Mouse (Mus musculus) right cerebral cortex, postnatal 36 days (tissue): ENCODE data around the gene Ak1.

Experiments used
- DNase-seq, 2 experiments: peaks; one replicate each; pipeline ENCODE4 v3.0.0; 2022; ENCODE audit warnings: low spot score in 2 of 2, mixed read lengths in 1 of 2

The Ak1 gene

DNA sequence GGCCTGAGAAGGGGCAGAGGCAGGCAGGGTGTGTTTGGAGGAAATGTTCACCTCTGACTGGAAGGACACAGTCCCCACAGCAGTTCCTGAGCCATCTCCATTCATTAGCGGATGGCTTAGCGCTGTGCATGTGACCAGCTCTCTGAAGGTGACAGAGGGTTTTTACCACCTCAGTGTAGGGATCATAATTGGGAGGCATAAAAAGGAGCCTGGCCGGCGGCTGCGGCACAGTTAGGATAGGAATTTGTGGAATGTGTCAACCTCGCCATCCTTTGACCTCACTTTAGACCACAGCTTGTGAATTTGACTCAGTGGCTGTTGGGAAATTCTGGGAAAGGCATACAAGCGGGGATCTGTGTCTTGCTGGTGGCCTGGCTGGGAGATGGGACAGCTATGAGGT, 32.2 kb downstream of the Ak1 start:
- no peak for DNase-seq

DNA sequence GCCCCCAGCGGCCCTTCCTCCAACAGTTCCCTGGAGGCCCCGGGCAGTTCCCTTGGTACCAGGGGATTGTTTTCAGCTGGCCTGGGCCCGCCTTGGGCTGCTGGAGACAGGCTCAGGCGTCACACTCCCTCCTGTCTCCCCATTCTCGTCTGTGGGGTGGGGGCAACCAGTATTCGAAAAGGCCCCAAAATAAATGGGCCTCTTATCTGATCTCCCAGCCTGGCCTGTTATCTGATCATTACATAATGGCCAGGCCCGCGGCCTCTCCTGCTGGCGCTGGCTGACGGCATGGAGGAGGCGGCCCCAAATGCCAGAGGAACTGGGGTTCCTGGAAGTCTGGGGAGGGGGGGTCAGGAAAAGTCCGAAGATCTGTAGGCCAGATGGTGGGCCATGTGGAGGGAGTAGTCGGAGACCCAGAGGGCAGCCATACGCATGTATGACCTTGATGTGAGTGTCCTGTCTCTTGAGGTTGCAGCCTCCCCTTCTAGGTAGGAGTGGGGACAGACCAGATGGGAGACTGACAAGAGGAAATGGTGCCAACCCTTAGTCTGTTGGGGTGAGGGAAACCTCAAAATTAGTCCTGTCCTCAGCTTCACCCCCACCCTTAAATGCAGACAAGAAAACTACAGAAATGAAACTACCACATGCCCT, 33.3 kb downstream of the Ak1 start:
- DNase-seq: no peak

DNA sequence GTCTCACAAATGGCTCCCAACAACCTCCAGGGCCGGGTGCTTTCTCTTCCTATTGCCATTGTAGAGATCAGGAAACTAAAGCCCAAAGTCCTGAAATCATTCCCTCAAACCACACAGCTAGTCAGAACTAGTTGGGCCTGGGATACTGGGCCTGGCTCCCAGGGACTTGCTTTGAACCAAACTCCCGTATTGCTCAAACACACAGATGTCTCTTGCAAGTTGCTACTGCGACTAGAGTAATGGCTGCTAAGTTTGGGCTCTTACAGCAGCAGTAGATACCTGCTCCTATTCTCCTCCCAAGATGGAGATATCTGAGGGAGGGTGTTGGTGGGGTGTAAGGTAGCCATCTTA, 33.8 kb downstream of the Ak1 start:
- DNase-seq: no peak

DNA sequence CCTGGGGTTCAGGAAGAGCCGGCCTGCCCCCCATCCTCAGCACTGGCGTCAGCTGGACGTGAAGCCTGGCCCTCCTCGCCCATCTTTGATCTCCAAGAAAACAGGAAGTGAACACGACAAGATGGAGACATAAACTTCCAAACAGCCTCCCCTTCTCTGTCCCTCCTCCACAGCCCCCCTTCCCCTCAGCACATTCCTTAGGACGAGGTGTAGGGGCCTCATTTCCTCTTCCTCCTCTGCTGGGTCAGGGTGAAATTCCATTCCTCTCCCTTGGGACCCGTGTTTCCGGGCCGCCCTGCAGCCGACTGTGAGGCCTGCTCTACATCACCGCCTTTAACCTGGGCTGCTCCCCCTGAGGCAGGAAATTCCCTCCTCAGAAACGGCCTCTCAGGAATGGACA, 34.3 kb downstream of the Ak1 start:
- no peak for DNase-seq

DNA sequence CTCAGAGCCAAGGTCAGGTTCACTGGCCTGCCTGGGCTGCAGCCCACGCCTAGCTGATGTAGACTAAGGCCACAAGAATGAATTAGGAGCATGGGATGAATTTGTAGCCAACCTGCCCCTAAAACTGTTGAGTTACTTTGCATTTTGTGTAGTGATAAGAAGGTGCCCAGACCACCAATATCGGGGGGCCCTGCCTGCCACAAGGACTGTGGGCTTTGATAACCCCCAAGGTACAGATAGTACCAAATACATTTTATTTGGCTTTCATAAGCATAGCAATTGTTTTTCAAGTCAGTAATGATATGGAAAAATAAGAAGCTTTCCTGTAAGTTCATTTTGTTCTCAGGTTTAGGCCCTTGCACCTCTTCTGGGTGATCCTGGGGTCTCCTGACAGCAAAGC, 37.3 kb downstream of the Ak1 start:
- no peak for DNase-seq

DNA sequence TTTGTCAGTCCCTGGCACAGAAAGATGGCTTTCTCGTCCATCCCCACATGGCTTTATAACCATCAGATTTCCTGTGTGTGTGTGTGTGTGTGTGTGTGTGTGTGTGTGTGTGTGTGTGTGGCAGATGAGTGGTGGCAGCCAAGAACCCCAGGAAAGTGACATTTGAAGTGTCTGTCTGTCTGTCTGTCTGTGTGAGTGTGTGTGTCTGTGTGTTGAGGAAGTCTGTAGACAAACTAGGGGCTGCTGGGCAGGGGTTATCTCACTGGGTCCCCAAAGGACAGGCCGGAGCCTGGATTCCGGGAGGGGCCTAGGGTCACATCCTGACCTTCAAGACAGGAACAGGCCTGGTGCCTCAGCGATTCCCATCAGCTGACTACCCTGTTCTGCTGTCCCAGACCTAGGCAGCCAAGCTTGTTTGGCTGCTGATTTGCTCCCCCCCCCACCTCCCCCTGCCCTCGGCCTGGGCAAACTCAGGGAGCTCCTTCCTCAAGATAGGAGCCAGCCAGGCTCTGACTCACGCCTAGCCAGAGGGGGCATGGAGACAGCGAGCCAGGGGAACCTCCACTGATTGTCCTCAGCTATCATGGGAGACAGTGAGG, 40.0 kb downstream of the Ak1 start:
- DNase-seq: no peak

DNA sequence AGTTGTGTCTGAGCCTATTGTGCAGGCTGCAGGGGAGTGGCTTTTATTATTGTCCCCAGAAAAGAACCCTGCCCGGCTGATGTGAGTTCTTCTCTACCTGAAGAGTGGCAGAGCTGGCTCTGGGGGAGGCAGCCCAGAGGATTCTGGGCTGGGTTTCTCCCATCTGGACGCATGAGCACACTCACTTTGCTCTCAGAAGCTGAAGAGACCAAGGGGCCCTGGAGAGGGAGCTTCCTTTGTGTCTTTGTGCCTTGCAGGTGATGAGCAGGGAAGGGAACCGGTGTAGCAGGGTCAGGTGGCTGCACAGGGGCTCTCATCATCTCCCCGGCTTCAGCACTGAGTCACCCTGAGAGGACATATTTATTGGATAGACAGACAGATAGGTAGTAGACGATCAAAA, 40.7 kb downstream of the Ak1 start:
- no peak for DNase-seq

DNA sequence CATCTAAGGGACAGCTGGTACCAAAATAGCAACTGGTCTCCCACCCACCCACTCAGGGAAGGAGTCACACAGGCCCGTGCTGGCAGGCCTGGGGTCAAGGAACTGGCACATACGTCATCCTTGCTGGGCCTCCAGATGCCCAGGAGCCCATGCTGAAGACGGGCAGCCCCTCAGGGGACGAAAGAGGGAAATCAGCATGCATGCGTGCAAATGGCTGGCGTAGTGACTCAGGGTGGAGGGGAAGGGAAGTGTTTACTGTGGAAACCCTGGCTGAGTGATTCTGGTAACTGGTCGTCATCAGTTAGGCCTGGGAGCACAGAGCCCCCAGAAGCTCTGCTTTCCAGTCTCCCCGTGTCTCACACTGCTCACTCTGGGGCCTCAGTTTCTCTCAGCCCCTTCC, 43.8 kb downstream of the Ak1 start:
- DNase-seq: no peak

DNA sequence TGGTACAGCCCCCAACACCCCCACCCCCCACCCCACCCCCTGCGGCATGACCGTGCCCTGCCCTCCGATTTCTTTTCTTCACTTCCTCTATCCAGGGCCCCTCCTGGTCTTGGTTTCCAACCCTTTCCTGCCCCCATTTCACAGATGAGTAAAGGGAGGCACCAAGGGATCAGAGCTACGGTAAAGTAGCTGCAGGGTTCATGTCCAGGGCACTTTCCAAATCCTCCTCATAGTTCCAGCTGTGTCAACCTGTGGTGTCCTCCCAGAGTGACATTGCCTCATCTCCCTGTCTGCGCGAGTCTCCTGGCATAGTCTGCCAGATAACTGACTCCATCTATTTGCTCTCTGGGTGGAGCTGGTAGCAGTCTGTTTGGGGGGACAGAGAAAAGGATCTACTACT, 44.3 kb downstream of the Ak1 start:
- no peak for DNase-seq

DNA sequence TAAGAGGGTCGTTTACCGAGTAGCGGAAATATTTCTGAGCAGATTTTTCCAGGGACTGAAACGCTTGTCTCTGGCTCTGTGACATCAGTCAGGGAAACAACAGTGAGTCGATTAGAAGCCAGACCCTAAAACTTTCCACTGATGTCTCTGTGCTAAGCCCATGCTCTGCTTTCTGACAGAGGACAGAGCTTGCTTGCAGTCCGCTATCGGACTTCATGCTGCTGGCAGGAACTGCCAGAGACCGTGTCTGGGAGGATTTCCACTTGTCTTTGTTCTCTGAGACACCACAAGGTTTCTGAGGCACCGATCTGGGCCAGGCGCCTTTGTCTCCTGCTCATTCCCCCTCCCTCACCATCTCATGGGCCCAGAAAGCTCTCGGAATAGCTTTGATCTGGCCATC, 46.2 kb downstream of the Ak1 start:
- no peak for DNase-seq

DNA sequence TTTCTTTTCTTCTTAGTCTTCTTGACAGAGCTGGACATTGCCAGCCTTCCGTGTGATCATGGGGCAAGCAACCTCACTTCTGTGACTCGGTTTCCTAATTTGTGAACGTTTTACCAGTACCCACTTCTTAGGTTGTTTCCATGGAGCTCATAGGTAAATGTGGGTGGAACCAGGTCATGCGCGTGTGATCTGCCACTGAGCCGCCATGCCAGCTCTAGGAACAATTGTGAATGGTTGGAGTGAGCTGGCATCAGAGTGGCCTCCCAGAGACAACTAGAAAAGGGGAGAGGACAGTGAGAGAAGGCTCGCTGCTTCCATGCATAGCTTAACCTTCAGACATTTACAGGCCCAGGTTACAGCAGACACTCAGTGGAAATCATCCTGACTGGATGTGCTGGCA, 46.6 kb downstream of the Ak1 start:
- DNase-seq: no peak

DNA sequence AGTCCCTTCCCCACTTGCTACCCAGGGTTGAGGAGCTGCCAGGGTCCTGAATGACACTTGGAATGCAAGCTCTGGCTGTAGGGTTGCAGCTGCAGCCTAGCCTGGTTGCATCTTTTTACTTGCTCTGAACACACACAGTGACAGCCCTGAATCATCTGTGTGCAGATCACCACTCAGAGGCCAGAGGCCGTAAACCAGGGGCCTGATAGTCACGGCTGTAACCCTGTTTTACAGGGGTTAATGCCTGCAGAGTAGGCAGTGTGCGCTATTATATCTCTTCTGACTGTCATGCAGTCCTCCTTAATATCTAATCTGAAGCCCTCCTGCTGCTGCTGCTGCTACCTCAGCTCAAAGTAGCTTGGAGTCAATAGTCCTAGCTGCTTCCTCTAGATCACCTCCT, 48.3 kb downstream of the Ak1 start:
- DNase-seq: no peak

DNA sequence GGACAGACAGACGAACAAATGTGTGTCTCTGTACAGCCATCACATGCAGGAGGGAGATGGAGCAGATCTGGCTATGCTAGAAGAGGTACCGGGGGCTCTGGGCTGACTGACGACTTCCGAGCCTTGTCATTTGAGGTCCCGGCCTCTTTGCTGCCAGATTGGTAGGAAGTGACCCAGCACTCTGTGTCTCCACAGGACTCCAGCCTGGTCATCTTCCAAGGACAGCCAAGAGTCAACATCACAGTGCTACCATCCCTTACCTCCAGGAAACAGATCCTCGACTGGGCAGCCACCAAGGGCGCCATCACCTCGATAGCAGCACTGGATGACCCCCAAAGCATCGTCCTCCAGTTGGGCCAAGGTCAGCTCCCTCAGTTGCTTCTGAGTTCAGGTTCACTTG, 49.6 kb downstream of the Ak1 start:
- no peak for DNase-seq

DNA sequence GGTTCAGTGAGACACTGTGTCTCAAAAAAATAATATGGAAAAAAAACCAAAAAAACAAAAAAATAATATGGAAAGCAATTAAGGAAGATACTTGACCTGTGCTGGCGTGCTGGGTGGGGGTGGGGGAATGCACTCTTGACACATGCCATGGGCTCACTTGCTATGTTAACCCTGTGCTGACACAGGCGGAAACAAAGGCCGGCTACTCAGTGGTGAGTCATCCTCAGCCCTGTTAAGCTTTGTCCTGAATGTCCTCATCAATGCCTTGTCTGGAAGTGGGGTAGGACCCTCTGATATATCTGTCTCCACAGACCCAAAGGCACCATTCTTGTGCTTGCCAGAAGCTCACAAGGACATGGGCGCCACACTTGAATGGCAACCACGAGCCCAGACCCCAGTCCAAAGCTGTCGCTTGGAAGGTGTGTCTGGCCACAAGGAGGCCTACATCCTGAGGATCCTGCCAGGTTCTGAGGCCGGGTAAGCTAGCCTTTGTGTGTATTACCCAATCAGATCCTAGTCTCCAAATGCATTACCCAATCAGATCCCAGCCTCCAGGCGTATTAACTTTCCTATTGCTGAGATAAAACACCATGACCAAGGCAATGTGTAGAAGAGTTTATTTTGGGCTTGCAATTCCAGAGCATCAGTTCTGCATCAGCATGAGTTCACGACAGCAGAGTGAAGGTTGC, 50.5 kb downstream of the Ak1 start:
- no peak for DNase-seq

DNA sequence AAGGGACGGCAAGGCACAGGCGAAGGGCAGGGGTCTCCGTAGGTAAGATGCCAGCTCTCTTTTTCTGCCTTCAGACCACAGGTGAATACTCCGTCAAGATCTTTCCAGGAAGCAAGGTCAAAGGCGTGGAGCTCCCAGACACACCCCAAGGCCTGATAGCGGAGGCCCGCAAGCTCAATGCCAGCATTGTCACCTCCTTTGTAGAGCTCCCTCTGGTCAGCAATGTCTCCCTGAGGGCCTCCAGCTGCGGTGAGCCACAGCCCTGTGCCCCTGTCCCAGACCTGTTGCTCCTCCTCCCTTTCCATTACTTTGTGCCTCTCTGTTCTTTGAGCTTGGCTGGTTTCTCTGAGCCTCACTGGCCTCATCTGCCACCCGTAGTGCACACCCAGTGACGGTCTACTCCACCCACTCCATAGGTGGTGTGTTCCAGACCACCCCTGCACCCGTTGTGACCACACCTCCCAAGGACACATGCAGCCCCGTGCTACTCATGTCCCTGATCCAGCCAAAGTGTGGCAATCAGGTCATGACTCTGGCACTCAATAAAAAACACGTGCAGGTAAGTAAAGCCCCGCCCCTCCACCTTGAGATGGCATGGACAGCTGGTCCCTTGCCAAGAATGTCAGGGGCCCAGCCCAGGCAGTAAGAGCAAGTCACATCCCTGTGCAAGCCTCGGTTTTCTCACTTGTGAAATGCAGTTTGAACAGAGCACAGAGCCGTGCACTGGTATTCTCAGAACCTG, 51.8 kb downstream of the Ak1 start:
- no peak for DNase-seq

DNA sequence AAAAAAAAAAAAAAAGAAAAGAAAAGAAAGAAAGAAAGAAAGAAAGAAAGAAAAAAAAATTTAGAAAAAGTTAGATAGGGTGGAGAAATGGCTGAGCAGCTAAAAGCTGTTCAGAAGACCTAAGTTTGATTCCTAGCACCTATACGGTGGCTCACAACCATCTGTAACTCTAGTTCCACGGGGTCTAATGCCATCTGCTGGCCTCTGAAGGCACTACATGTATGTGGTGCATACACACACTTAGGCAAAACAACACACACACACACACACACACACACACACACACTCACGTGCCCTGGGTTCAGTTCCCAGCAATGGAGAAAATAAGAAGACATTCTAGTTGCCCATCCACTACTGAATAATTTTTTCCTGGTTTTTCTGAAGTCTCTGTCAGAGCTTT, 55.3 kb downstream of the Ak1 start:
- no peak for DNase-seq

DNA sequence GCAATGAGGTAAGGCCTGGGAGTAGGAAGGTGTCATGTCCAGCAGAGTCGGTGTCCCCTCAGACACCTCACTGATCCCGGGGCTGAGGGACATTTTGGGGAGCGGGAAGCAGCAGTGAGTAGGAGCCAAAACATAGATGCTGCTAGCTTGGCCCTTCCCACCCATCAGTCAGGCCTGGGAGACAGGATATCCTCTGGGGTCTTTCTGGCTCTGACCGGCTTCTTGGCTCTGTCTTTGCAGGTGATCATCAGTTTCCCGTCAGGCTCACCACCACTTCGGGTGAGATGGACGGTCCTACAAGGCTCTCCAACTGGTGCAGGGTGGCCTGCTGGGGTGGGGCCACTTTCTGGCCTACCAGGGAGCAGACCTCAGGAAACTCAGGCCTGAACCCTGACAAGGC, 56.1 kb downstream of the Ak1 start:
- no peak for DNase-seq

DNA sequence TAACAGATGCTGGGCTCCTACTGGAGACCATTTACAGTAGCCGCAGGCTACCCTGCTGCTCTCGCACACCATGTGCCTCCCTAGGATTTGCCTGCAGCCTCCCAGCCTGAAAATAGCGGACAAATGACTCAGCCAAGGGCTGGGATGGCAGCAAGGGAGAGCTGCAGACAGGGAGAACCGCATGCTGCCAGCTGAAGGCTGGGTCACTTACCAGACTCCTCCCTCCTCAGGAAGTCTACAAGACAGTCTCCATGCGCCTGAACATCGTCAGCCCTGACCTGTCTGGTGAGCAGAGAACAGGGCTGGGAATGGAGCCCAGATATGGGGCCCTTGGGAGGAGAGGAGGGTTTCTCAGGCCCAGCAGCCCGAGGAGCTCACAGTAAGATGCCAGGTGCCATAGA, 58.5 kb downstream of the Ak1 start:
- peak; percentile 62 to 79 for DNase-seq

DNA sequence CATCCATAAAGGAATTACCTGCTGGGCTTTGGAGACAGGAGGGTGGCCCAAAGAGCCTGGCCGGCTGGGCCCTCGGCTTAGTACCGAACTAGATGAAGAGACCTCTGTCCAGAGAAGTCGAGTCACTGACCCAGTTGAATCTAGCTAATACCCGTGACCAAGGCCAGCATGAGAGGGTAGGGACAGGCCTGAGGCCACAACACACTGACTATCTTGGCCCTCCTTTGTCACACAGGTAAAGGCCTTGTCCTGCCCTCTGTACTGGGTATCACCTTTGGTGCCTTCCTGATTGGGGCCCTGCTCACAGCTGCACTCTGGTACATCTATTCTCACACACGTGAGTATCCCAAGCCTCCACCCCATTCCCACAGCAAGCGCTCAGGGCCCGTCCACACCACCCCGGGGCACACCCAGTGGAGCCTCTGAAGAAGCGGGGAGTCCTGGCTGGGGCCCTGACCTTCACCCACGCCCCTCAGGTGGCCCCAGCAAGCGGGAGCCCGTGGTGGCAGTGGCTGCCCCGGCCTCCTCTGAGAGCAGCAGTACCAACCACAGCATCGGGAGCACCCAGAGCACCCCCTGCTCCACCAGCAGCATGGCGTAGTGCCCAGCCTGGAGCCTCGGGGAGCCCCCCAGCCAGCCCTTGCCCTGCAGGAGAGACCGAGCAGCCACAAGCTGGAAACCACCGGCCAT, 59.5 kb downstream of the Ak1 start:
- no peak for DNase-seq

DNA sequence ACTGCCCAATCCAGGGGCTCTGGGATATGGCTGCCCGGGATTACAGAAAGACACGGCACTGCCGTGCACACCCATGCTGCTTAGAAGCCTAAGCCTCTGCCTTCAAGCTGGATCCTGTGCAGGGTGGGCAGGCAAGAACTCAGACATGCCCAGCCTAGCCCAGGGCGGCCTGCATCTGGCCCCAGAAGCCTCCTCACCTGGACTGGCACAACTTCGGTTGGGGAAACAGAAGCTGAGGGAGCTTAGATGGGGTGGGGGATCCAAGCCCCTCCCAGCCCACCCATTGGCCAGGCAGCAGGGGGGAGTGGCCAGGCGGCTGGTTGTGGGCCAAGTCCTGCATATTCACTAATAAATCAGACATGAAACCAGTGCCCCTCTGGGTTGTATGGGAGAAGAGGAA, 60.2 kb downstream of the Ak1 start:
- no peak for DNase-seq

DNA sequence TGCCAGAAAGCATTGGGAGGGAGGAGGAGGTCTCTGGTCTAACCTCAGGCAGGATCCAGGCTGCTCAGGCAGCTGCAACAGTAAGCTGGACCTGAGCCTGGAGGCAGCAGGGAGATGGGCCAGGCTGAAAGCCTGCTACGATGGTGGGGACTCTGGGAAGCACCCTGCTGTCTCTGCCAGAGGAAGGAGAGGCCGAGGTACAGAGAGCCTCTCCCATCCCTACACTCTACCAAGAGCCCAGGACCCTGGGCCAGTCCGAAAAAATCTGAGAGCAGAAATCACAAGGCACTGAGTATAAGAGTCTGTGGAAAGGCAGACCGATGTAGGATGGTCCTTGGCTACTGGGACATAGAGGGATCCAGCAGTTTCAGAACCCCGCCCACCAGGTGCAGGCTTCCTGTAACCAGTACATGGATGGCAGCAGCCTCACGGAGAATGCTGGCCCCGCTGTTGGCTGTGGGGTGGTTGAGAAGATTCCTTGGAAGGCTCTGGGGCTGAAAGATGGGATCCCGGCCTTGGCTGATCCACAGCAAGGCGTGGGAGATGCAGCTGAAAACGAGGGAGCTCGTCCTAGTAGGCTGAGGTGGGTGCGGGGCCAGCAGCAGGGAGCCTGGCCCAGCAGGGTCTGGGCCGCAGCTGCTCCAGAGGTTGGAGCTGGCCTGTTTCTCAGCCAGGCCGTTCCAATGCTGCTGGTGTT, 61.3 kb downstream of the Ak1 start:
- DNase-seq: no peak

DNA sequence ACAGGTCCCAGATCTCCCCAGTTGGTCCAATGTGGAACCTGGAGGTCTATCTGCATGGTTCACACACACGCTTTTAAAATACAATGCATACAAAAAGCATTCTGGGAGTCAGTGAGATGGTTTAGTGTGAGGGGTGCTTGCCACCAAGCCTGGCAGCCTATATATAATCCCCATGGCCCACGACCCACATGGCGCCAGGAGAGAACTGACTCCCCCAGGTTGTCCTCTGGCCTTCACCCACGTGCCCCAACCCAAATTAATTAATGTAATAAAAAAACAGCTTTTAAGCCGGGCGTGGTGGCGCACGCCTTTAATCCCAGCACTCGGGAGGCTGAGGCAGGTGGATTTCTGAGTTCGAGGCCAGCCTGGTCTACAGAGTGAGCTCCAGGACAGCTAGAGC, 62.1 kb downstream of the Ak1 start:
- DNase-seq: no peak
